Mouse (Mus musculus): ENCODE results near the gene Ccr8. TPM values are rescaled to one million over a fixed set of nuclear protein-coding genes. Genes with fewer than 3 reads are reported as not detected.
"Not testable (repeated sequence)": the region's sequence is repeated elsewhere in the genome, so short reads cannot be mapped to it uniquely, and the experiment has no call there.

The Ccr8 gene
- polyA plus RNA-seq, 1 experiment from 2014 or later, result not detected

DNA sequence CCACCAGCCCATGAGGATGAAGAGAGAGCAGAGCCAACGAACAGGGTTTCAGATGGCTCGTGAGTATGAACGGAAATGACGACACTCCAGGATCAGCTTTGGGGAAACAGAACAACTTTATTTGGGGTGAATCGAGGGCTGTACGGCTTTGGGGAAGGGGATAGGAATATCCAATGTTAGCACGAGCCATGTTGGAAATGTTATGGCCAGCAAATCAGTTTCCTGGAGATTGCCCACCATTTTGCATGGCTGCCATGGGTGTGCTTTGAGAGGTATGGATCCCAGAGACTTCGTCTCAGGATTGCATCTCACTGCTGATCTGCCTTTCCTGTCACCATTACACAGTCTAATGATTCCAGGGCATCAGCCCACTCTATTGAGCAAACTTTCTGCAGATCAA lies 7.4 kb downstream of the Ccr8 start:
- DNase-seq (ENCODE audit: low spot score), result no peak
- no peaks in the 10 kb centered on the region for H3K27me3 ChIP-seq (ENCODE audit: insufficient read depth, low read length)
- H3K36me3 ChIP-seq (ENCODE audit: insufficient read depth, low read length), result no peaks in the 10 kb centered on the region
- no peaks in the 10 kb centered on the region for H3K9me3 ChIP-seq (replicated peaks; ENCODE audit: low read length)
- H3K9ac ChIP-seq (ENCODE audit: low read depth, low read length), result no peak overlapping the region
- no peak for TF ChIP-seq CTCF (IDR thresholded peaks at IDR 0.05; ENCODE audit: low read depth)
- H3K27ac ChIP-seq, result no peak overlapping the region
- no peak overlapping the region for H3K4me3 ChIP-seq (replicated peaks; ENCODE audit: low read depth, low read length)
- H3K4me2 ChIP-seq (ENCODE audit: low read length), result no peak overlapping the region
- 87% methylated on average over 8 of the region's 8 CpGs for WGBS
- ATAC-seq (replicated peaks; ENCODE audit: low FRiP score, low read depth), result no peak
- no peaks in the 10 kb centered on the region for H3K4me1 ChIP-seq (replicated peaks; ENCODE audit: insufficient read depth, low read length)

DNA sequence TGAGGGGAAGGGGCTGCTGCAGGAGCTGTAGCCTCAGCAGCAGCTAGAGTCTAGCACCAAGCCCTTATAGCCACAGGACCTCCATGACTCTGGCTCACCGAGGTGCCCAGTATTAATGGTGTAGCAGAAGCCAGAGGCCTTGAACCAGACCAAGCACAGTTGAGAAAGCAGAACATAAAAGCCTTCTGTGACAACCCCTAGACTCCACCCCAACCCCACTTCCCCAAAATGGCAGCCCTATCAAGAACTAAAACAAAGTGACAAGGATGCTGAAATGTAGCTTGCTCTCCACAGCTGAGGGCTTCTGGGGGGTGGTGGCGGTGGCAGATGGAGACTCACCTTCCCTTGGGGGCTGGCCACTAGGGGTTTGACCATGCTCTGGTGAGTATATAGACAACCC lies 9.3 kb downstream of the Ccr8 start:
- Histone ChIP-seq H3K9me3 (replicated peaks; ENCODE audit: low read length) (no peaks in the 10 kb centered on the region), H3K27me3 (ENCODE audit: insufficient read depth, low read length) (no peaks in the 10 kb centered on the region), H3K4me1 (replicated peaks; ENCODE audit: insufficient read depth, low read length) (no peaks in the 10 kb centered on the region), H3K9ac (ENCODE audit: low read depth, low read length) (no peak overlapping the region), H3K4me2 (ENCODE audit: low read length) (no peak overlapping the region), H3K27ac (no peak overlapping the region), H3K4me3 (replicated peaks; ENCODE audit: low read depth, low read length) (no peak overlapping the region), H3K36me3 (ENCODE audit: insufficient read depth, low read length) (no peaks in the 10 kb centered on the region)
- ATAC-seq (replicated peaks; ENCODE audit: low FRiP score, low read depth), result no peak
- TF ChIP-seq CTCF (IDR thresholded peaks at IDR 0.05; ENCODE audit: low read depth), result no peak
- no peak for DNase-seq (ENCODE audit: low spot score)
- WGBS, result 95% methylated on average over 2 of the region's 2 CpGs

DNA sequence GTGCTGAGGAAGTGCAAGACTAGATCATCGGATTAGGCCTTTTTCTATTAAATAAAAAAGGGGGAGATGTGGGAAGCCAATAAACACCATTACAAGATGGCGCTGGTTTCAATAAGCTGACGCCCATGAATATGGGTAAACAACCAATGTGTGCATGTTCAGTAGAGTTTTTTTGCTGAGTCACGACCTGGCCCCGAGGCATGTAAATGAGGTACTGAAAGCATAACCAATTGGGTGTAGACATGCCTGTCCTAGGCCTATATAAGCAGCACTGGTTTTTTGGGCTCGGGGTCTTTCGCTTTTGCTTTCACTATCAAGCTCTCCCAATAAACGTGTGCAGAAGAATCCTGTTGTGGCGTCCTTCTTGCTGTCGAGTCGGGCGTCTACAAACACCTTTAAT lies 17.0 kb downstream of the Ccr8 start:
- not testable (repeated sequence) for H3K9ac ChIP-seq (ENCODE audit: low read depth, low read length); H3K4me3 ChIP-seq (replicated peaks; ENCODE audit: low read depth, low read length); H3K27ac ChIP-seq; ATAC-seq (replicated peaks; ENCODE audit: low FRiP score, low read depth); DNase-seq (ENCODE audit: low spot score); H3K27me3 ChIP-seq (ENCODE audit: insufficient read depth, low read length); H3K9me3 ChIP-seq (replicated peaks; ENCODE audit: low read length); H3K36me3 ChIP-seq (ENCODE audit: insufficient read depth, low read length); H3K4me1 ChIP-seq (replicated peaks; ENCODE audit: insufficient read depth, low read length); H3K4me2 ChIP-seq (ENCODE audit: low read length)
- 96% methylated on average over 12 of the region's 12 CpGs for WGBS

DNA sequence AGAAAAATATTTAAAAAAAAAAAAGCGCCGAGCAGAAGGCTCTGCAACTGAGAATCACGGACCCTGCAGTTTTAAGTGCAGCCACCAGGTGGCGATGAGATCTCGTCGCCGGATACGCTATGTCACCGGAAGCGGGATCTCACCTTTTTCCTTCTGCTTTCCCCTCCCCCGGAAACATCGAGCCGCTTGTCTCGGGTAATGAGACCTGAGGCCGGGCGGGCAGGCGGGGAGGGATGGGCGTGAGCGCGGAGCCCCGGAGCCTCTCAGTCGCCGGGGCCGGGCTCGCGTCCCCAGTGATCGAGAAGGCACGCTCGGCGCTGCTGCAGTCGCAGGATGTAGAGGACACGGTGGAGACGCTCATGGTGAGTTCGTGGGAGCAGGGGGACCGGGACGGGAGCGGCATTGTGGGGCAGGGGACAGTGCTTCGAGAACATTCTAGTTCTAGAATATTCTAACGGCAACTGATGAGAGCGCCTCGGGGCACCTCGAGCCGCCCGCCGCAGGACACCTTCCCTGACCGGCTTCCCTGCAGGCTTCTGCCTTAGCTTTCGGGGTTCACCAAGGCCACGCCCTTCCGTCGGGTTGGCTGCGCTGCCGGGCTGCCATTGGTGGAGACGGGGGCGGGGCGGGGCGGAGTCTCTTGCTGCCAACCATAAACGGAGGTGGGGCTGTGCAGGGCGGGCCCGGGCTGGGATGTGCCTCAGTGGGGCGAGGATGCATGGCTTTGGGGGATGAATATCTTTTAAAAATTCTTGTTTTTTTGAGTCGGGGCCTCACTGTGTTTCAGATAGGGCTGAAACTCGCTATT lies 18.5 kb downstream of the Ccr8 start, which contains the start of gene Slc25a38:
Slc25a38 (plus strand) TSS at position 164 of the 808 bp plus-strand sequence.
- Histone ChIP-seq H3K9me3 (replicated peaks; ENCODE audit: low read length) (no peaks in the 10 kb centered on the region), H3K36me3 (ENCODE audit: insufficient read depth, low read length) (no peaks in the 10 kb centered on the region), H3K4me1 (replicated peaks; ENCODE audit: insufficient read depth, low read length) (no peaks in the 10 kb centered on the region), H3K4me2 (ENCODE audit: low read length) (peak within 1 kb of the TSS; percentile 50), H3K27ac (peak within 1 kb of the TSS; percentile 98), H3K27me3 (ENCODE audit: insufficient read depth, low read length) (no peaks in the 10 kb centered on the region), H3K4me3 (replicated peaks; ENCODE audit: low read depth, low read length) (peak within 1 kb of the TSS; percentile 84), H3K9ac (ENCODE audit: low read depth, low read length) (peak within 1 kb of the TSS; percentile 81)
- 1% methylated on average over 62 of the region's 62 CpGs for WGBS
- peak; percentile 96 for DNase-seq (ENCODE audit: low spot score)
- peak; percentile 97 for ATAC-seq (replicated peaks; ENCODE audit: low FRiP score, low read depth)
- peak; percentile 80 for TF ChIP-seq CTCF (IDR thresholded peaks at IDR 0.05; ENCODE audit: low read depth)

DNA sequence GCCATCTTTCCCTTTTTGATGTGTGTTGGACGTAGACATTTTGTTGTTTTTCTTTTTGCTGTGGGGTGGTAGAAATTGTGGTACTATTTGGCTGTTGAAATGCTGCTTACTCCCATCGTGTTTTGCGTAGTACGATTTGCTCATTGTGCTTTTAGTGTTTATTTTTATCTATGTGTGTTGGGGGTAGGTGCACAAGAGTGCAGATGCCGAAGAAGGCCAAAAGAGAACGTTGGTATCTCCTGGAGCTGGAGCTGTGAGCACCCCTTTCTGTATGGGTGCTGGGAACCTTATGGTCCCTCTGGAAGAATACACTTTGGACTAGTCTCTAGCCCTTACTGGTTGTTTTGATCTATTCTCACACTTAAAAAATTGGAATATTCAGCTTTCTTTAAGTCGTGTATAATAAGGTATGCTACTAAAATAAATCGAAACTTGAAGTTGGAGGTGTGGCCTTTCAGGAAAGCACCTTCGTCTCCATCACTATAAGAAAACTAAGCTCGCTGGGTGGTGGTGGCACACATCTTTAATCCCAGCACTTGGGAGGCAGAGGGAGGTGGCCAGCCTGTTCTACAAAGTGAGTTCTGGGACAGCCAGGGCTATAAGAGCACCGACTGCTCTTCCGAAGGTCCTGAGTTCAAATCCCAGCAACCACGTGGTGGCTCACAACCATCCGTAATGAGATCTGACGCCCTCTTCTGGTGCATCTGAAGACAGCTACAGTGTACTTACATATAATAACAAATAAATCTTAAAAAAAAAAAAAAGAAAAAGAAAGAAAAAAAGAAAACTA lies 19.4 kb downstream of the Ccr8 start:
- no peak for DNase-seq (ENCODE audit: low spot score)

DNA sequence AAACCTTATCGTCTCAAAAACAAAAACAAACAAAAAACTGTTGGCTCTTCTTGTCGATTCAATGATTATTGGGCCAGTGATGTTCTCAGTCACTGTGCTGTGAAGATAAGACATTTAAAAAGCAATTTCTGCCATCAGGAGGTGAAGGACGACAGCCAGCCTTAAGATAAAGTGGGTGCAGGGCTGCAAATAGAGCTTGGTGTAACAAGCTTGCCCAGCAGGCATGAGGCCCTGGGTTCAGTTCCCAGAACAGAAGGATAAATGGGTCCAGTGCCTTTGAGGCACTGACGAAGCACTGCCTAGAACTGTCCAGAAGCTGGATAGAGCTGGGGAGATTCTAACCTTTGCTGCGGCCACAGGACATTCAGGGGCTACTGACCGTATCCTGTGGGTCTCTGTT lies 20.6 kb downstream of the Ccr8 start:
- no peak for ATAC-seq (replicated peaks; ENCODE audit: low FRiP score, low read depth)
- Histone ChIP-seq H3K27me3 (ENCODE audit: insufficient read depth, low read length) (no peaks in the 10 kb centered on the region), H3K4me2 (ENCODE audit: low read length) (no peak overlapping the region), H3K9me3 (replicated peaks; ENCODE audit: low read length) (no peaks in the 10 kb centered on the region), H3K27ac (no peak overlapping the region), H3K9ac (ENCODE audit: low read depth, low read length) (no peak overlapping the region), H3K4me3 (replicated peaks; ENCODE audit: low read depth, low read length) (no peak overlapping the region), H3K4me1 (replicated peaks; ENCODE audit: insufficient read depth, low read length) (no peaks in the 10 kb centered on the region), H3K36me3 (ENCODE audit: insufficient read depth, low read length) (0 out of 2 replicates have a peak, but pooled peaks cover 7% of the 10 kb centered on the region)
- 92% methylated on average over 6 of the region's 6 CpGs for whole genome bisulfite sequencing
- no peak for TF ChIP-seq CTCF (IDR thresholded peaks at IDR 0.05; ENCODE audit: low read depth)
- DNase-seq (ENCODE audit: low spot score), result no peak

More for the DNA sequence above, 19.4 kb downstream of the Ccr8 start:
- H3K4me1 ChIP-seq (replicated peaks; ENCODE audit: insufficient read depth, low read length), result no peaks in the 10 kb centered on the region
- H3K4me3 ChIP-seq (replicated peaks; ENCODE audit: low read depth, low read length), result peak overlapping the region; percentile 84
- no peak for ATAC-seq (replicated peaks; ENCODE audit: low FRiP score, low read depth)
- H3K9ac ChIP-seq (ENCODE audit: low read depth, low read length), result 0 out of 2 replicates have a peak overlapping the region, but pooled peaks have one; percentile 6
- no peaks in the 10 kb centered on the region for H3K27me3 ChIP-seq (ENCODE audit: insufficient read depth, low read length)
- H3K4me2 ChIP-seq (ENCODE audit: low read length), result peak overlapping the region; percentile 50
- H3K27ac ChIP-seq, result peak overlapping the region; percentile 98
- H3K9me3 ChIP-seq (replicated peaks; ENCODE audit: low read length), result no peaks in the 10 kb centered on the region
- WGBS, result 71% methylated on average over 15 of the region's 15 CpGs
- H3K36me3 ChIP-seq (ENCODE audit: insufficient read depth, low read length), result 0 out of 2 replicates have a peak, but pooled peaks cover under 1% of the 10 kb centered on the region
- TF ChIP-seq CTCF (IDR thresholded peaks at IDR 0.05; ENCODE audit: low read depth), result no peak

Measured in kidney, postnatal 0 days (tissue).